Mouse (Mus musculus): Measurements from ENCODE around the gene Drd2. TPM values are rescaled to one million over a fixed set of nuclear protein-coding genes. Genes with fewer than 3 reads are reported as not detected.

Gene Drd2
- polyA plus RNA-seq, 1 experiment = not detected

DNA sequence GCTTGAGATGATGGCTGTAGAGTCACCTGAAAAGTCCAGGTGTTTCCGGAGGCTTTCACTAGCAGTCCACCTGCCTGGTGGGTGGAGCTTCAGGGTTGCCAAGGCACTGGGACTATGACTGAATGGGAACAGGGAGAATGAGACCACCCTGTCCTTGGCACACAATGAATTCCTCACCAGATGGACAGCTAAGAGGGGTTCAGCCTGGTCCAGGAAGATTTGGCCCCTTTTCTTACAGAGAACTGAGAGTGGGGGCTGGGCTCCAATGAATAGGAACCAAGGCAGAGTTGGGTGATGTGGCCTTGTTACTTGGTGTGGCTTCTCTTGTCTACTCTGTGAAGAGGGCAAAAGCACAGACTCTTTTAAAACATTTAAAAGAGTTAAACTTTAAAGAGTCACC, 112.0 kb downstream of the Drd2 start:
- Histone ChIP-seq H3K4me3 (no peak overlapping the region), H3K36me3 (ENCODE audit: control insufficient read depth, insufficient read depth) (no peaks in the 10 kb centered on the region), H3ac (ENCODE audit: control insufficient read depth, insufficient read length) (no peak overlapping the region)

DNA sequence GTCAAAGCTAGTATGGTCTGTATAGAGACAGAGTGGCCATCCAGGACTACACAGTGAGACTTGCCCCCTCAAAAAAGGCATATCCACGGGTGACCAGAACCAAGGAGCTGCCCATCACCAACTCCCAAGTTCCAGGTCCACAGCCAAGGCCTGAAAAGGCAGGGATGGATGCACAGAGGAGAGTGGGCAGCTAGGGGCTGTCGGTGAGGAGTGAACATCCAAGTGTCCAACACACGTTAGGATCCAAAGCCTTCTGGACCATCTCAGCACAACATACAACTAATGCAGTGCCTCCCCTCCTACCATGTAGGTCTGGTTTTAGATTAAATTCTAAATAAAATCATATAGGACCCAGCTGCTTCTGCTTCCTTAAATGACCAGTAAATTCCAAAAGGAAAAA, 115.7 kb downstream of the Drd2 start:
- TF ChIP-seq POLR2A (IDR thresholded peaks at IDR 0.05; ENCODE audit: insufficient read length, low read depth) (no peak), MAX (IDR thresholded peaks at IDR 0.05; ENCODE audit: low read depth) (no peak), TCF3 (IDR thresholded peaks at IDR 0.05; ENCODE audit: insufficient read length, low read depth) (no peak), USF1 (IDR thresholded peaks at IDR 0.05; ENCODE audit: low read depth) (no peak), POLR2AphosphoS2 (IDR thresholded peaks at IDR 0.05; ENCODE audit: insufficient read length, low read depth) (no peak), SRF (IDR thresholded peaks at IDR 0.05; ENCODE audit: control insufficient read depth, insufficient read length, low read depth) (no peak), CEBPB (IDR thresholded peaks at IDR 0.05; ENCODE audit: insufficient read depth, poor library complexity, severe bottlenecking) (no peak), TCF12 (IDR thresholded peaks at IDR 0.05; ENCODE audit: insufficient read depth, poor library complexity, severe bottlenecking) (no peak), E2F4 (IDR thresholded peaks at IDR 0.05; ENCODE audit: insufficient read depth) (no peak), REST (IDR thresholded peaks at IDR 0.05; ENCODE audit: insufficient read depth, insufficient read length) (no peak), MYOD1 (IDR thresholded peaks at IDR 0.05; ENCODE audit: control insufficient read depth in 1 of 3, insufficient read length in 2 of 3, low read depth in 2 of 3) (no peak), MYOG (IDR thresholded peaks at IDR 0.05; ENCODE audit: control insufficient read depth in 1 of 3, insufficient read depth in 1 of 3, insufficient read length in 2 of 3, low read depth in 2 of 3) (no peak)
- H3K36me3 ChIP-seq (ENCODE audit: control insufficient read depth, insufficient read depth) = no peaks in the 10 kb centered on the region
- no peaks in the 10 kb centered on the region for H3K27me3 ChIP-seq (ENCODE audit: control insufficient read depth, insufficient read depth, insufficient read length)
- no peak overlapping the region for H3K4me3 ChIP-seq
- no peak overlapping the region for H3ac ChIP-seq (ENCODE audit: control insufficient read depth, insufficient read length)
- no peak overlapping the region for H3K4me2 ChIP-seq (ENCODE audit: low read depth)
- no peaks in the 10 kb centered on the region for H3K79me2 ChIP-seq (ENCODE audit: control insufficient read depth, insufficient read depth)

More for the DNA sequence above, 112.0 kb downstream of the Drd2 start:
- no peak for TF ChIP-seq TCF3 (IDR thresholded peaks at IDR 0.05; ENCODE audit: insufficient read length, low read depth)
- no peak for TF ChIP-seq POLR2AphosphoS2 (IDR thresholded peaks at IDR 0.05; ENCODE audit: insufficient read length, low read depth)
- TF ChIP-seq E2F4 (IDR thresholded peaks at IDR 0.05; ENCODE audit: insufficient read depth) = no peak
- TF ChIP-seq TCF12 (IDR thresholded peaks at IDR 0.05; ENCODE audit: insufficient read depth, poor library complexity, severe bottlenecking) = no peak
- no peak for TF ChIP-seq POLR2A (IDR thresholded peaks at IDR 0.05; ENCODE audit: insufficient read length, low read depth)
- TF ChIP-seq MYOD1 (IDR thresholded peaks at IDR 0.05; ENCODE audit: control insufficient read depth in 1 of 3, insufficient read length in 2 of 3, low read depth in 2 of 3) = no peak
- TF ChIP-seq MYOG (IDR thresholded peaks at IDR 0.05; ENCODE audit: control insufficient read depth in 1 of 3, insufficient read depth in 1 of 3, insufficient read length in 2 of 3, low read depth in 2 of 3) = no peak
- TF ChIP-seq REST (IDR thresholded peaks at IDR 0.05; ENCODE audit: insufficient read depth, insufficient read length) = no peak
- no peak for TF ChIP-seq SRF (IDR thresholded peaks at IDR 0.05; ENCODE audit: control insufficient read depth, insufficient read length, low read depth)
- no peak for TF ChIP-seq CEBPB (IDR thresholded peaks at IDR 0.05; ENCODE audit: insufficient read depth, poor library complexity, severe bottlenecking)
- no peak for TF ChIP-seq USF1 (IDR thresholded peaks at IDR 0.05; ENCODE audit: low read depth)
- TF ChIP-seq MAX (IDR thresholded peaks at IDR 0.05; ENCODE audit: low read depth) = no peak
- Histone ChIP-seq H3K4me2 (ENCODE audit: low read depth) (no peak overlapping the region), H3K27me3 (ENCODE audit: control insufficient read depth, insufficient read depth, insufficient read length) (no peaks in the 10 kb centered on the region), H3K79me2 (ENCODE audit: control insufficient read depth, insufficient read depth) (no peaks in the 10 kb centered on the region)

Other genes starting within 250 kb of the Drd2 start
- not detected for gene Gm4894, start 90.1 kb upstream of the Drd2 start, polyA plus RNA-seq (2012; fragmentation: generic; extraction: Trizol)
- not detected for gene Ankk1, start 86.4 kb downstream of the Drd2 start, polyA plus RNA-seq (2012; fragmentation: generic; extraction: Trizol)
- gene Ttc12, start 145.6 kb downstream of the Drd2 start, polyA plus RNA-seq (2012; fragmentation: generic; extraction: Trizol) = 4.1 TPM